Mouse (Mus musculus) lung, adult 2 months (tissue): ENCODE results near the gene Ahnak2.

Experiments used
- CTCF ChIP-seq: fragments of 200-500 bp; IDR thresholded peaks from 2 replicates; pipeline ENCODE4 v1.5.1; 2011; ENCODE audit warnings: mild to moderate bottlenecking, low read length, control low read depth; ENCODE audit not compliant: insufficient read depth
- POLR2A ChIP-seq: fragments of 200-500 bp; IDR thresholded peaks from 2 replicates; pipeline ENCODE4 v1.6.1; 2011; ENCODE audit warnings: low read depth, mild to moderate bottlenecking, control low read depth, low read length, borderline replicate concordance; ENCODE audit errors: extremely low read depth

DNA sequence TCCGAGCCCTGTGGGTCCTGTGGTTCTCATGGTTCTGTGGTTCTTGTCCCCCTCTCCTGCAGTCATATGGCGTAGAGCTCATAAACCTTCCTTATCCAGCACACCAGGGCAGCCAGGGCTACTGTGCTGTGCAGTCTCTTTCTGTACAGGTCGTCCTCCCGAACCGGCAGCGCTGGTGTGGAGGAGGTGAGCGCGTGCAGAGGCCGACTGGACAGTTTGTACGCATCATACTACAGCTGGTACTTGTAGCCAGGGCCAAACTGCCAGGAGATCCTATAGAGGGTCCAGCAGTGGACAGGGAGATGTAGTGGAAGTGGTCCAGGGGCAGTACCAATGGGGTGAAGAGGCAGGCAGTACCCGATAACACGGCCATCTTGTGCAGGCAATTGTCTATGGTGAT is 51.5 kb downstream of the Ahnak2 start:
- TF ChIP-seq CTCF (no peak), POLR2A (no peak)
